Mouse (Mus musculus) hindbrain, embryonic 11.5 days (tissue): ENCODE data around the gene Stim2. TPM values are rescaled to one million over a fixed set of nuclear protein-coding genes. Genes with fewer than 3 reads are reported as not detected.

ENCODE experiments used
- ATAC-seq: fragments of 200-750 bp; cut with Nextera tagmentation; 2 replicates; pipeline ENCODE4 v1.8.0; 2017; ENCODE audit warnings: mild to moderate bottlenecking, moderate TSS enrichment, moderate library complexity; ENCODE audit not compliant: low FRiP score
- DNase-seq: peaks from one replicate; pipeline ENCODE4 v3.0.0-alpha.2; 2015; ENCODE audit warnings: low spot score
- H3K27ac ChIP-seq: fragments of 300-500 bp; sonication (generic); 2 replicates; pipeline ENCODE4 v1.5.1; 2014; ENCODE audit warnings: mild to moderate bottlenecking, low read depth, low read length
- H3K27me3 ChIP-seq: fragments of 300-500 bp; sonication (generic); 2 replicates; pipeline ENCODE4 v1.6.1; 2014; ENCODE audit warnings: mild to moderate bottlenecking, low read length, moderate library complexity, mixed read lengths; ENCODE audit not compliant: control insufficient read depth, insufficient read depth
- H3K36me3 ChIP-seq: fragments of 300-500 bp; sonication (generic); 2 replicates; pipeline ENCODE4 v1.6.1; 2014; ENCODE audit warnings: mild to moderate bottlenecking, low read length, moderate library complexity, mixed read lengths; ENCODE audit not compliant: control insufficient read depth, insufficient read depth
- H3K4me1 ChIP-seq: fragments of 300-500 bp; sonication (generic); replicated peaks from 2 replicates; pipeline ENCODE4 v1.6.1; 2014; ENCODE audit warnings: low read length, mixed read lengths; ENCODE audit not compliant: control insufficient read depth, insufficient read depth
- H3K4me2 ChIP-seq: fragments of 300-500 bp; sonication (generic); replicated peaks from 2 replicates; pipeline ENCODE4 v1.6.1; 2014; ENCODE audit warnings: mild to moderate bottlenecking, low read depth, low read length
- H3K4me3 ChIP-seq: fragments of 300-500 bp; sonication (generic); 2 replicates; pipeline ENCODE4 v1.5.1; 2014; ENCODE audit warnings: low read depth, low read length
- H3K9ac ChIP-seq: fragments of 300-500 bp; sonication (generic); 2 replicates; pipeline ENCODE4 v1.6.1; 2014; ENCODE audit warnings: low read depth, low read length
- H3K9me3 ChIP-seq: fragments of 300-500 bp; sonication (generic); 2 replicates; pipeline ENCODE4 v1.6.1; 2016; ENCODE audit warnings: low read length; ENCODE audit not compliant: control insufficient read depth
- WGBS: fragments of 180-500 bp; shearing (Covaris S2); extraction: QIAGEN DNeasy Blood & Tissue Kit; methylation state at CpG from one replicate; pipeline ENCODE4 v1.1.7; 2014; 5-methylcytosine and 5-hydroxymethylcytosine counted together
- polyA plus RNA-seq: library from polyadenylated mRNA; unstranded; fragments of >200 nt; fragmentation: Nextera tagmentation; extraction: Ambion mirVana; gene quantifications from 2 replicates; pipeline ENCODE4 v1.2.1, GENCODE M21; 2014

The Stim2 gene
- polyA plus RNA-seq, 1 experiment from 2014 or later: 18.5 TPM

GRCm38 (mm10) chr5:53983358-53983757 lies 14.9 kb upstream of the Stim2 start:
- Histone ChIP-seq H3K9ac (no peak overlapping the region), H3K4me3 (no peak overlapping the region), H3K9me3 (no peaks in the 10 kb centered on the region), H3K4me1 (no peaks in the 10 kb centered on the region), H3K4me2 (no peak overlapping the region), H3K36me3 (no peaks in the 10 kb centered on the region), H3K27me3 (no peaks in the 10 kb centered on the region), H3K27ac (no peak overlapping the region)
- DNase-seq: no peak
- no peak for ATAC-seq
- 90% methylated on average over 4 of the region's 4 CpGs for WGBS

DNA sequence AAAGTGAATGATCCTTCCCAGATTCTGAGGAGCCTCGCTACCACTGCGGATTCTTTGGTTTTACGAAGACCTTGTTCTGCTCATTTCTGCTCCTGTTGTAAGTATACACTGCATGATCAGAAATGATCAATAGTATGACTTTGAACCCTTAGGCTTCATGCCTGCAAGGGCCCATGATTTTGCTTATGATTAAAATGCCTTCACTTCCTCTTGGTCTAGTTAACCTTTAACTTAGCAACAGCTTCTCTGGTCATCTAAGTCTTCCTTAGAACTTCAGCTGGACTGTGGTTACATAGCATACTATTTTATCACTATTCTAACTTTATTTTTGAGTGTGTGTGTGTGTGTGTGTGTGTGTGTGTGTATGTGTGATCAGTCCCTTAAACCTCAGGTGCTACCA lies 12.7 kb upstream of the Stim2 start:
- DNase-seq: no peak
- WGBS: 92% methylated on average over 3 of the region's 3 CpGs

GRCm38 (mm10) chr5:53987496-53987895 lies 10.8 kb upstream of the Stim2 start:
- 91% methylated on average over 1 of the region's 1 CpGs for WGBS
- Histone ChIP-seq H3K9ac (no peak overlapping the region), H3K4me2 (no peak overlapping the region), H3K4me3 (no peak overlapping the region), H3K27ac (no peak overlapping the region), H3K9me3 (no peaks in the 10 kb centered on the region), H3K4me1 (no peaks in the 10 kb centered on the region), H3K36me3 (no peaks in the 10 kb centered on the region), H3K27me3 (no peaks in the 10 kb centered on the region)
- ATAC-seq (no peak), DNase-seq (no peak)

More for the DNA sequence above, 12.7 kb upstream of the Stim2 start:
- H3K4me3 ChIP-seq: no peak overlapping the region
- no peak overlapping the region for H3K4me2 ChIP-seq
- no peaks in the 10 kb centered on the region for H3K27me3 ChIP-seq
- no peaks in the 10 kb centered on the region for H3K9me3 ChIP-seq
- H3K4me1 ChIP-seq: no peaks in the 10 kb centered on the region
- H3K36me3 ChIP-seq: no peaks in the 10 kb centered on the region
- ATAC-seq: no peak
- no peak overlapping the region for H3K27ac ChIP-seq
- H3K9ac ChIP-seq: no peak overlapping the region

- DNase-seq: no peak
- Histone ChIP-seq H3K27me3 (no peaks in the 10 kb centered on the region), H3K4me2 (no peak overlapping the region), H3K4me1 (no peaks in the 10 kb centered on the region), H3K9me3 (no peaks in the 10 kb centered on the region), H3K4me3 (no peak overlapping the region), H3K36me3 (no peaks in the 10 kb centered on the region), H3K27ac (no peak overlapping the region), H3K9ac (no peak overlapping the region)
- 71% methylated on average over 1 of the region's 1 CpGs for WGBS
- ATAC-seq: no peak
Measured at GRCm38 (mm10) chr5:53988053-53988452, 10.2 kb upstream of the Stim2 start.

GRCm38 (mm10) chr5:53992616-53993015 lies 5.7 kb upstream of the Stim2 start:
- Histone ChIP-seq H3K27ac (no peak overlapping the region), H3K9ac (no peak overlapping the region), H3K4me1 (no peaks in the 10 kb centered on the region), H3K4me2 (no peak overlapping the region), H3K36me3 (no peaks in the 10 kb centered on the region), H3K9me3 (no peaks in the 10 kb centered on the region), H3K4me3 (no peak overlapping the region), H3K27me3 (no peaks in the 10 kb centered on the region)
- ATAC-seq (0 out of 2 replicates have a peak, but pooled peaks have one; percentile 29), DNase-seq (no peak)
- 55% methylated on average over 7 of the region's 7 CpGs for WGBS

- Histone ChIP-seq H3K4me3 (no peak overlapping the region), H3K27ac (no peak overlapping the region), H3K4me1 (no peaks in the 10 kb centered on the region), H3K9me3 (no peaks in the 10 kb centered on the region), H3K4me2 (no peak overlapping the region; the same call in 1 of the 2 replicates), H3K36me3 (no peaks in the 10 kb centered on the region), H3K27me3 (no peaks in the 10 kb centered on the region), H3K9ac (no peak overlapping the region)
- no peak for DNase-seq
- 86% methylated on average over 4 of the region's 4 CpGs for WGBS
- ATAC-seq: no peak
Measured at GRCm38 (mm10) chr5:53994576-53994975, 3.7 kb upstream of the Stim2 start.

GRCm38 (mm10) chr5:53995316-53995715 lies 3.0 kb upstream of the Stim2 start:
- Histone ChIP-seq H3K9me3 (no peaks in the 10 kb centered on the region), H3K36me3 (no peaks in the 10 kb centered on the region), H3K4me3 (peak overlapping the region; percentile 48), H3K27me3 (no peaks in the 10 kb centered on the region), H3K27ac (no peak overlapping the region), H3K4me2 (peak overlapping the region; percentile 87), H3K4me1 (no peaks in the 10 kb centered on the region), H3K9ac (peak overlapping the region; percentile 60)
- peak; percentile 7; the same call in 1 of the 2 replicates for ATAC-seq
- under 1% methylated on average over 34 of the region's 34 CpGs for WGBS
- peak; percentile 71 for DNase-seq

DNA sequence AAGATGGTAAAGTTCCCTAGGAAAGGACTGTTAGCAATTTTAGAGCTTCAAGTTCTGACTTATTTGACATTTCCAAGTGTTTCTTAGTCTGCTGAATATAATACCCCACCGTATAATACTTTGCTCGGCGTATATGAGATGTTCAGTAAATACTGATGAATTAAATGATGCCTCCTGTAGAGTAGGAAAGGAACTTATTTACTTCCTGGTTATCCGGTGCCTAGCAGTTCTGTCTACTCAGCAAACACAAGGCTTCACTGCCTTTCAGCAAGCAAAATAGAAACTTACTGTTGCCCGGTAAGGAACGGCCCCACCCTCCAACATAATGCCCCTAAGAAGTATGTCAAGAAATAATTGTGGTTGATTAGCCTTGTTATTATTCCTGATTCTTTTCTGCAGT lies 1.5 kb upstream of the Stim2 start:
- H3K4me3 ChIP-seq: no peak overlapping the region
- H3K36me3 ChIP-seq: no peaks in the 10 kb centered on the region
- no peak for DNase-seq
- H3K4me2 ChIP-seq: no peak overlapping the region
- no peak overlapping the region for H3K9ac ChIP-seq
- H3K4me1 ChIP-seq: no peaks in the 10 kb centered on the region
- no peaks in the 10 kb centered on the region for H3K9me3 ChIP-seq
- no peak overlapping the region for H3K27ac ChIP-seq
- WGBS: 94% methylated on average over 6 of the region's 6 CpGs
- H3K27me3 ChIP-seq: no peaks in the 10 kb centered on the region
- ATAC-seq: no peak

GRCm38 (mm10) chr5:53998743-53999460 lies 603 bp downstream of the Stim2 start:
- peak; percentile 72 for ATAC-seq
- Histone ChIP-seq H3K27ac (peak overlapping the region; percentile 87), H3K4me1 (no peaks in the 10 kb centered on the region), H3K4me3 (peak overlapping the region; percentile 78), H3K9me3 (no peaks in the 10 kb centered on the region), H3K36me3 (no peaks in the 10 kb centered on the region), H3K27me3 (no peaks in the 10 kb centered on the region), H3K9ac (peak overlapping the region; percentile 87), H3K4me2 (peak overlapping the region; percentile 75)
- DNase-seq: peak; percentile 77
- WGBS: under 1% methylated on average over 43 of the region's 76 CpGs
